Mouse (Mus musculus) forebrain, embryonic 16.5 days (tissue): ENCODE measurements around the gene Tyro3. TPM values are rescaled to one million over a fixed set of nuclear protein-coding genes. Genes with fewer than 3 reads are reported as not detected.

Source experiments
- ATAC-seq: fragments of 200-750 bp; cut with Nextera tagmentation; 2 replicates; pipeline ENCODE4 v1.8.0; 2017; ENCODE audit warnings: mild to moderate bottlenecking, moderate library complexity
- H3K27ac ChIP-seq: fragments of 300-500 bp; sonication (generic); 2 replicates; pipeline ENCODE4 v1.5.1; 2014; ENCODE audit warnings: low read length, control low read depth
- H3K27me3 ChIP-seq: fragments of 300-500 bp; sonication (generic); replicated peaks from 2 replicates; pipeline ENCODE4 v1.6.1; 2014; ENCODE audit warnings: low read length; ENCODE audit not compliant: control insufficient read depth, insufficient read depth
- H3K36me3 ChIP-seq: fragments of 300-500 bp; sonication (generic); 2 replicates; pipeline ENCODE4 v1.6.1; 2014; ENCODE audit not compliant: control insufficient read depth, insufficient read depth
- H3K4me1 ChIP-seq: fragments of 300-500 bp; sonication (generic); replicated peaks from 2 replicates; pipeline ENCODE4 v1.6.1; 2014; ENCODE audit warnings: low read length; ENCODE audit not compliant: control insufficient read depth, insufficient read depth
- H3K4me2 ChIP-seq: fragments of 300-500 bp; sonication (generic); 2 replicates; pipeline ENCODE4 v1.6.1; 2014; ENCODE audit warnings: mild to moderate bottlenecking, low read length, control low read depth
- H3K4me3 ChIP-seq: fragments of 300-500 bp; sonication (generic); replicated peaks from 2 replicates; pipeline ENCODE4 v1.5.1; 2014; ENCODE audit warnings: mild to moderate bottlenecking, low read length, control low read depth
- H3K9ac ChIP-seq: fragments of 300-500 bp; sonication (generic); replicated peaks from 2 replicates; pipeline ENCODE4 v1.6.1; 2014; ENCODE audit warnings: low read depth, low read length, control low read depth
- H3K9me3 ChIP-seq: fragments of 300-500 bp; sonication (generic); 2 replicates; pipeline ENCODE4 v1.6.1; 2016; ENCODE audit warnings: low read length; ENCODE audit not compliant: control insufficient read depth
- WGBS: fragments of 180-500 bp; shearing (Covaris S2); extraction: QIAGEN DNeasy Blood & Tissue Kit; methylation state at CpG from one replicate; pipeline ENCODE4 v1.1.7; 2014; 5-methylcytosine and 5-hydroxymethylcytosine counted together
- polyA plus RNA-seq: library from polyadenylated mRNA; unstranded; fragments of >200 nt; fragmentation: Nextera tagmentation; extraction: Ambion mirVana; gene quantifications from 2 replicates; pipeline ENCODE4 v1.2.1, GENCODE M21; 2015

The Tyro3 gene
- polyA plus RNA-seq, 1 experiment from 2014 or later, result 17.3 TPM

DNA sequence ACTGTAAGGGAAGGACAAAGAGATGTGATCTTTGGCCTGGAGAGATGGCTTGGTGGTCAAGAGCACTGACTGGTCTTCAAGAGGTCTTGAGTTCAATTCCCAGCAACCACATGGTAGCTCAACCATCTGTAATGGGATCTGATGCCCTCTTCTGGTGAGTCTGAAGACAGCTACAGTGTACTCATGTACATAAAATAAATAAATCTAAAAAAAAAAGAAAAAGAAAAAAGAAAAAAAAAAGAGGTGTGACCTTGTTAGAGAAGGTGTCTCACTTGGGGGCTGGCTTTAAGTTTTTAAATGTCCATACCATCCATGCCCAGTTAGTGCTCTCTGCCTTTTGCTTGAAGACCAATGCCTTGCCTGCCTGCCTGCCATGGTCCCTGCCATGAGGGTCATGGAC is 42.5 kb downstream of the Tyro3 start:
- no peaks in the 10 kb centered on the region for H3K4me1 ChIP-seq
- H3K27me3 ChIP-seq, result no peaks in the 10 kb centered on the region
- no peaks in the 10 kb centered on the region for H3K9me3 ChIP-seq
- no peak overlapping the region for H3K9ac ChIP-seq
- H3K4me2 ChIP-seq, result no peak overlapping the region
- no peak overlapping the region for H3K27ac ChIP-seq
- no peaks in the 10 kb centered on the region for H3K36me3 ChIP-seq
- ATAC-seq, result no peak
- H3K4me3 ChIP-seq, result no peak overlapping the region

DNA sequence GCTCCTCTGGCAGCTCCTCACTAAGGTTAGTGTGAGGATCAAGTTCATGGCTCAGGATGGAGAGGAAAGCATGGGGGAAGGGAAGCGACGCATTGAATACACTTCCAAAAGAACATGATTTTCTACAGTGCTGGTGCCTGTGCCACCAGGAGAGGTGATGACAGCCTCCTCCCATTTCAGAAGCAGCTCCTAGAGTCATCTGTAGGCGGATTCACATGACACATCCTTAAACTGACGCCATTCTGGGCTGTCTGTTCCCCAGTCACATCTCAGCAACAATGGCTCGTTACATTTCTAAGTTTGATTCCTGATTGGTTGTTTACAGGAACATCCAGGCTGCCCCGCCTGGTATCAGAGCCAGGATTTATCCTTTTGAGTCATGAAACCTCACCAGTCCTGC is 44.5 kb downstream of the Tyro3 start:
- Histone ChIP-seq H3K36me3 (no peaks in the 10 kb centered on the region), H3K9ac (no peak overlapping the region), H3K4me3 (no peak overlapping the region), H3K27ac (no peak overlapping the region), H3K4me1 (no peaks in the 10 kb centered on the region), H3K4me2 (no peak overlapping the region), H3K27me3 (no peaks in the 10 kb centered on the region), H3K9me3 (no peaks in the 10 kb centered on the region)
- no peak for ATAC-seq
- WGBS, result 75% methylated on average over 6 of the region's 6 CpGs

DNA sequence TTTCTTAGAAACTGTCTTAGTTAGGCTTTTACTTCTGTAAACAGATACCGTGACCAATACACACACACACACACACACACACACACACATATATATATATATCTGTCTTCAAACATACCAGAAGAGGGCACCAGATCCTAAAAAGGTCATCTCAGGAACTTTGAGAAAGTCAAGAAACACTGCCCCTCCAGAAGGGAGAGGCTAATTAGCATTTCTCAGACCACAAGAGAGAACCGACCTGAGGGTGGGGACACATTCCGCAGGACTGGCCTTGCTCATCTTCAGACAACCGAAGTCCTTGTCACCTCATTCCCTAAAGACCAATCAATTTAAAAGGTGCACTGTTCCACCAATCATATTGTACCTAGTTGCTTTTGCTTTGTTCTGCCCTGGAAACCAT is 46.0 kb downstream of the Tyro3 start:
- no peak overlapping the region for H3K27ac ChIP-seq
- no peak overlapping the region for H3K4me3 ChIP-seq
- H3K4me1 ChIP-seq, result no peaks in the 10 kb centered on the region
- H3K4me2 ChIP-seq, result no peak overlapping the region
- 94% methylated on average over 4 of the region's 4 CpGs for WGBS
- H3K9ac ChIP-seq, result no peak overlapping the region
- no peak for ATAC-seq
- H3K27me3 ChIP-seq, result no peaks in the 10 kb centered on the region
- H3K9me3 ChIP-seq, result no peaks in the 10 kb centered on the region
- no peaks in the 10 kb centered on the region for H3K36me3 ChIP-seq

DNA sequence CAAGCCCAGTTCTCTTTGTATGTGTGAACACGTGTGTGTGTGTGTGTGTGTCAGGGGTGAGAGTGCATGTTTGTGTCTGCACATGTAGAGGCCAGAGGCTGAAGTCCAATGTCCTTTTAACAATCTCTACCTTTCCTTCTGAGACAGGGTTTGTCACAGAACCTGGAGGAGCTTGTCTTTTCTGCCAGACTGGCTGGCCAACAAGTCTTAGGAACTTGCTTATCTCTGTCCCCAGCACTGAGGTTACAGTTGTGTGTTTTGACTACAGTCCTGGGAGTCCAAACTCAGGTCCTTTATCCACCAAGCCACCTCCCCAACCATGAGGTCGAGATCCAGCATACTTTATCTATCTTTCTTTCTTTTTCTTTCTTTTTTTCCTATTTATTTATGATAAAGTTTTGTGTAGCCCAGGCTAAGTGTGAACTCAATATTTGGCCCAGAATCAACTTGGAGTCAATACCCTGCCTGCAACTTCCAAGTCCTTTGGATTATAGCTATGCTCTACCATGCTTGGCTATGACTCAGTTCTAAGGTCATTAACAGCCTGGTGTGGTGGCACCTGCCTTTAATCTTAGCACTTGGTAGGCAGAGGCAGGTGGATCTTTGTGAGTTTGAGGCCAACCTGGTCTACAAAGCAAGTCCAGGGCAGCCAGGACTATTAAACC is 48.5 kb downstream of the Tyro3 start:
- Histone ChIP-seq H3K36me3 (no peaks in the 10 kb centered on the region), H3K4me1 (no peaks in the 10 kb centered on the region), H3K27me3 (no peaks in the 10 kb centered on the region), H3K9me3 (no peaks in the 10 kb centered on the region), H3K27ac (no peak overlapping the region), H3K9ac (no peak overlapping the region), H3K4me3 (no peak overlapping the region), H3K4me2 (no peak overlapping the region)
- 67% methylated on average over 2 of the region's 2 CpGs for WGBS
- no peak for ATAC-seq

DNA sequence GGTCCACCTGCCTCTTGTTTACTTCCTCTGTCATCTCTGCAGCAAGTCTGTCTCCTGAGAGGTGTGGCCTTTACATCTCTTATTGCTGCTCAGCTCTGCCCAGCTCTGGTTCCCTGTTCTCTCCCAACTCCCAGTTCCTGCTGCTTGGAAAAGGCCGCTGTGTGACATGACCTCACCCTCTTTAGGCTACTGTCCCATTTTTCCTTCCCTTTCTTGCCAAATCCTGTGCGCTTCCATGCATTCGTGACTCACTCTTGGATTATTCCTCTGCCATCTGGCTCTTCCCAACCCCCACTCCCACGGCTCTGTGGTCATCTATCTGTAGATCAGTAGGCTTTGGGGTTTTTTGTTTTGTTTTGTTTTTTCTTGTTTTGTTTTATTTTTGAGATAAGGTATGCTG is 49.4 kb downstream of the Tyro3 start:
- no peak overlapping the region for H3K27ac ChIP-seq
- H3K4me1 ChIP-seq, result no peaks in the 10 kb centered on the region
- no peaks in the 10 kb centered on the region for H3K9me3 ChIP-seq
- ATAC-seq, result no peak
- no peaks in the 10 kb centered on the region for H3K27me3 ChIP-seq
- no peaks in the 10 kb centered on the region for H3K36me3 ChIP-seq
- 58% methylated on average over 4 of the region's 4 CpGs for WGBS
- no peak overlapping the region for H3K4me2 ChIP-seq
- H3K4me3 ChIP-seq, result no peak overlapping the region
- H3K9ac ChIP-seq, result no peak overlapping the region

DNA sequence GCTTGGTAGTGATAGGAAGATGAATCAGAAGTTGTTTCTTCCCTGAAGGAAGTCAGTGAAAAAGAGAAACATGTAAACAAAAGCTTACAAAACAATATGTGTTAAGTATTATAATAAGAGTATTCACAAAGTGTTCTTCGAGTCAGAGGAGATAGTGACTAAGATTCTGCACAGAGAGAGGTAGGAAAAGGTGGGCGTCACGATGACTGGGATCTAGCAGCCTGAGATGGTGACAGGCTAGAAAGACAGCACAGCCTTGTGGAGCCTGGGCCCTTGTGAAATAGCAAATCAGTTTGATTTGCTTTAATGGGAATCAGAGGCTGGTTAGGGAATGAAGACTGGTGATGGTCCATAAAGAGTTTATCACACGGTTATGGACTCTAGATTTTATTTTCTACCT is 56.3 kb downstream of the Tyro3 start:
- H3K27me3 ChIP-seq, result no peaks in the 10 kb centered on the region
- no peaks in the 10 kb centered on the region for H3K9me3 ChIP-seq
- no peak for ATAC-seq
- H3K4me3 ChIP-seq, result no peak overlapping the region
- H3K36me3 ChIP-seq, result no peaks in the 10 kb centered on the region
- H3K27ac ChIP-seq, result no peak overlapping the region
- no peak overlapping the region for H3K9ac ChIP-seq
- 90% methylated on average over 4 of the region's 4 CpGs for WGBS
- H3K4me1 ChIP-seq, result no peaks in the 10 kb centered on the region
- no peak overlapping the region for H3K4me2 ChIP-seq

DNA sequence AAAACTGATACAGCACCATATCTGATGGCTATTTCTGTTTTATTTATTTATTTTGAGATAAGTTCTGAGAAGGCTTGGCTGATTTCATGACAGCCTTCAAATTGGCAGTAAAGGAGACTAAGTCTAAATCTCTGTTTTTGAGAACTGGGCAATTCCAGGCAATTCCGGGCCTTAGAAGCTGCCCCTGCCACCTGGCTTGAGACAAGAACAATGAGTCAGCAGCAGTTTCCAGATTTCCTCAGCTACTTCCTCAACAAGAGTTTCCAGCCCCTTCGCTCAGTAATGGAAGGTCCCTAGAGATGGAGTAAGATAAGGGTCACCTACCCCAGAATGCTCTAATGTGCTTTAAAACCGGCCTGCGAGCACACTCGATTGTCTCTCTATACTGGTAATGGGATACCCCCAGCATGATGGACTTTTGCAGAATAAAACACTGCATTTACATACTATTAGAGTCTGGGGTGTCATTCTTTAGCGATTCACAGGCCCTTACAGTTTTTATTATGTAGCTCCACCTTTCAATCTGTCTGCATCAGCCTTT is 57.8 kb downstream of the Tyro3 start:
- H3K36me3 ChIP-seq, result no peaks in the 10 kb centered on the region
- WGBS, result 73% methylated on average over 6 of the region's 6 CpGs
- ATAC-seq, result no peak
- no peak overlapping the region for H3K27ac ChIP-seq
- no peaks in the 10 kb centered on the region for H3K9me3 ChIP-seq
- no peak overlapping the region for H3K4me2 ChIP-seq
- no peaks in the 10 kb centered on the region for H3K4me1 ChIP-seq
- no peak overlapping the region for H3K4me3 ChIP-seq
- no peak overlapping the region for H3K9ac ChIP-seq
- no peaks in the 10 kb centered on the region for H3K27me3 ChIP-seq

DNA sequence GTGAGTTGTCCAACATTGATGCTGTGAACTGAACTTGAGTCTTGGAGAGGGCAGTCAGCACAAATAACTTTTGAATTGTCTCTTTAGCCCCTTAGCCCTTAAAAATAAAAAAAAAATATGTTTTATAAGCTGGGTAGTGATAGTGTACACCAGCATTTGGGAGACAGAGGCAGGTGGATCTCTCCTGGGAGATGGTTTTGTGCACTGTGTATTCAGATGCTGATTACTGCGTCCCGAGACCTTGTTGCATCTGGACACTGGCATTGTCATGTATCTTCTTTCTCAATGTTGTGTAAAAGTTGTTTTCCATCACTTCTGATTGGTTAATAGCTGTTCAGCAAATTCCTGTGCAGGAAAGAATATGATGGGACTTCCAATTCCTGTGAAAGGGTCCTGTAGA is 59.8 kb downstream of the Tyro3 start:
- no peaks in the 10 kb centered on the region for H3K36me3 ChIP-seq
- no peaks in the 10 kb centered on the region for H3K27me3 ChIP-seq
- no peak for ATAC-seq
- H3K9ac ChIP-seq, result no peak overlapping the region
- H3K4me3 ChIP-seq, result no peak overlapping the region
- no peaks in the 10 kb centered on the region for H3K4me1 ChIP-seq
- H3K4me2 ChIP-seq, result no peak overlapping the region
- no peak overlapping the region for H3K27ac ChIP-seq
- 86% methylated on average over 2 of the region's 2 CpGs for WGBS
- H3K9me3 ChIP-seq, result no peaks in the 10 kb centered on the region

DNA sequence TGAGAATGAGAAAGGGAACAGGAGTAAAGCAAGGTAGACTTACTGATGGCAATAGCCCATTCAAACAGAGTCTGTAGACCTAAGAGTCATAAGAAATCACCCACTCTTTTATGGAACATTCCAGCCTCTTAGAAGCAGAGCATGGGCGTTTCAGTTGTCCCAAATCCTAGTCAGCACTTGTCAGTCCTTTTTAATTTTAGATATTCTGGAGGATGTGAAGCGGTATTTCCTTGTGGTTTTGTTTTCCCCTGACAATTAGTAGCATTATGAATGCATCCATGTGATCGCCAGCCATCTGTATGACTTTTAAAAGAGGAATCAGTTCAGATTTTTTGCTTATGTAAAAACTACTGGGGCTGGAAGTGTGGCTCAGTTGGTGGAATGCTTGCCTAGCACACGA is 67.0 kb downstream of the Tyro3 start:
- no peaks in the 10 kb centered on the region for H3K27me3 ChIP-seq
- H3K9ac ChIP-seq, result no peak overlapping the region
- WGBS, result 76% methylated on average over 4 of the region's 4 CpGs
- H3K36me3 ChIP-seq, result no peaks in the 10 kb centered on the region
- no peak overlapping the region for H3K27ac ChIP-seq
- H3K4me1 ChIP-seq, result no peaks in the 10 kb centered on the region
- H3K9me3 ChIP-seq, result no peaks in the 10 kb centered on the region
- no peak overlapping the region for H3K4me3 ChIP-seq
- no peak for ATAC-seq
- H3K4me2 ChIP-seq, result no peak overlapping the region
